ENCODE assay signal across 8 mouse cellular contexts in genomic region chr2:103086432-103086831, GRCm38 (mm10). TPM values are rescaled to one million over a fixed set of nuclear protein-coding genes. Genes with fewer than 3 reads are reported as not detected.
DNase-seq lines count a peak whose midpoint lies in the region; ATAC-seq and TF ChIP-seq lines count a peak whose summit lies in the region.

No protein-coding gene starts in this region.

- no peak overlapping the region for H3K4me2 ChIP-seq in hindbrain, embryonic 11.5 days (replicated peaks; ENCODE audit: low read depth, low read length)
- no peak overlapping the region for H3K4me2 ChIP-seq in hindbrain, embryonic 13.5 days

- H3K27me3 ChIP-seq in hindbrain, embryonic 11.5 days (ENCODE audit: control insufficient read depth, insufficient read depth, low read length), result no peaks in the 10 kb centered on the region
- H3K27me3 ChIP-seq in hindbrain, embryonic 13.5 days, result no peaks in the 10 kb centered on the region
- H3K27me3 ChIP-seq in thymus, adult 2 months (ENCODE audit: control insufficient read depth, insufficient read depth, low read length), result no peaks in the 10 kb centered on the region

- WGBS in hindbrain, embryonic 11.5 days, result 9% methylated on average over 1 of the region's 1 CpGs
- 8% methylated on average over 1 of the region's 1 CpGs for WGBS in hindbrain, embryonic 13.5 days
- WGBS in thymus, adult 2 months, result 17% methylated on average over 1 of the region's 1 CpGs

- no peak overlapping the region for H3K27ac ChIP-seq in hindbrain, embryonic 11.5 days (ENCODE audit: low read depth, low read length)
- H3K27ac ChIP-seq in hindbrain, embryonic 13.5 days, result no peak overlapping the region
- H3K27ac ChIP-seq in thymus, adult 2 months (ENCODE audit: control insufficient read depth, insufficient read depth, low read length), result no peak overlapping the region

- H3K4me1 ChIP-seq in hindbrain, embryonic 11.5 days (replicated peaks; ENCODE audit: control insufficient read depth, insufficient read depth, low read length), result no peaks in the 10 kb centered on the region; the same call in 1 of the 2 replicates
- no peaks in the 10 kb centered on the region for H3K4me1 ChIP-seq in hindbrain, embryonic 13.5 days (replicated peaks)
- no peaks in the 10 kb centered on the region for H3K4me1 ChIP-seq in thymus, adult 2 months (replicated peaks; ENCODE audit: control insufficient read depth, insufficient read depth, low read length)

- H3K9me3 ChIP-seq in hindbrain, embryonic 11.5 days (ENCODE audit: control insufficient read depth, low read length), result no peaks in the 10 kb centered on the region
- H3K9me3 ChIP-seq in hindbrain, embryonic 13.5 days, result no peaks in the 10 kb centered on the region

- peak; percentile 58 for DNase-seq in hindbrain, embryonic 11.5 days (ENCODE audit: low spot score)
- DNase-seq in thymus, adult 2 months, result peak; percentile 14
- no peak for DNase-seq in thymus, adult 18-20 months
- DNase-seq in c-Kit-positive CD71-negative TER-119-negative erythroid progenitor cells, embryonic 14.5 days (ENCODE audit: low read depth), result peak; percentile 41
- DNase-seq in spleen, postnatal 4 days (ENCODE audit: low spot score in 2 of 2), result no peak
- no peak for DNase-seq in urinary bladder, postnatal 25 days (ENCODE audit: low spot score)

- no peak for TF ChIP-seq POLR2A in thymus, adult 2 months (IDR thresholded peaks at IDR 0.05; ENCODE audit: control insufficient read depth, extremely low read depth, insufficient read depth, low read length, poor library complexity)

- ATAC-seq in hindbrain, embryonic 11.5 days (ENCODE audit: low FRiP score), result no peak
- no peak for ATAC-seq in hindbrain, embryonic 13.5 days (ENCODE audit: low FRiP score)
- peak; percentile 63 for ATAC-seq in megakaryocyte, adult 5-6 weeks (ENCODE audit: poor library complexity, severe bottlenecking)

- no peak overlapping the region for H3K9ac ChIP-seq in hindbrain, embryonic 11.5 days (ENCODE audit: low read depth, low read length)
- no peak overlapping the region for H3K9ac ChIP-seq in hindbrain, embryonic 13.5 days

- no peak for TF ChIP-seq CTCF in thymus, adult 2 months (IDR thresholded peaks at IDR 0.05; ENCODE audit: borderline replicate concordance, control insufficient read depth, extremely low read depth, insufficient read depth, low read length, poor library complexity)

- no peaks in the 10 kb centered on the region for H3K36me3 ChIP-seq in hindbrain, embryonic 11.5 days (ENCODE audit: control insufficient read depth, insufficient read depth, low read length)
- H3K36me3 ChIP-seq in hindbrain, embryonic 13.5 days, result peaks cover 24% of the 10 kb centered on the region
- H3K36me3 ChIP-seq in thymus, adult 2 months (ENCODE audit: control insufficient read depth, insufficient read depth, low read length), result no peaks in the 10 kb centered on the region

- H3K4me3 ChIP-seq in hindbrain, embryonic 11.5 days (ENCODE audit: low read depth, low read length), result no peak overlapping the region
- no peak overlapping the region for H3K4me3 ChIP-seq in hindbrain, embryonic 13.5 days
- H3K4me3 ChIP-seq in thymus, adult 2 months (ENCODE audit: control insufficient read depth, insufficient read depth, low read length), result no peak overlapping the region

RNA-seq across cellular contexts. Expression of gene Apip, which starts 13.0 kb away (rescaled TPM):
- polyA plus RNA-seq in hindbrain, embryonic 11.5 days (2014; fragmentation: Nextera tagmentation; extraction: Ambion mirVana), result 62.3 and 64.3 TPM in 2 replicates
- 54.6 and 57.2 TPM in 2 replicates for polyA plus RNA-seq in hindbrain, embryonic 13.5 days (2015; fragmentation: Nextera tagmentation; extraction: Ambion mirVana)
- 11.7 and 11.8 TPM in 2 replicates for polyA plus RNA-seq in thymus, adult 2 months (2012; rRNA removed)
- total RNA-seq in megakaryocyte, adult 5-6 weeks (2015), result 40.9 and 41.2 TPM in 2 replicates
- total RNA-seq in megakaryocyte, adult 5-6 weeks (2017), result 16.2 and 24.6 TPM in 2 replicates

RNA-seq across cellular contexts. Expression of gene Pdhx, which starts 13.1 kb away (rescaled TPM):
- 46.0 and 54.4 TPM in 2 replicates for polyA plus RNA-seq in hindbrain, embryonic 11.5 days (2014; fragmentation: Nextera tagmentation; extraction: Ambion mirVana)
- 61.3 and 62.5 TPM in 2 replicates for polyA plus RNA-seq in hindbrain, embryonic 13.5 days (2015; fragmentation: Nextera tagmentation; extraction: Ambion mirVana)
- polyA plus RNA-seq in thymus, adult 2 months (2012; rRNA removed), result 17.0 and 21.2 TPM in 2 replicates
- 13.5 and 16.8 TPM in 2 replicates for total RNA-seq in megakaryocyte, adult 5-6 weeks (2015)
- 20.6 and 23.9 TPM in 2 replicates for total RNA-seq in megakaryocyte, adult 5-6 weeks (2017)

Comparison
In these comparisons a context has a peak if more than half of its experiments do, and no peak if none do; other contexts are left out.
1. DNase-seq: peak in hindbrain, embryonic 11.5 days (single experiment), thymus, adult 2 months (single experiment) and c-Kit-positive CD71-negative TER-119-negative erythroid progenitor cells, embryonic 14.5 days (single experiment); none in thymus, adult 18-20 months (0 of 2), spleen, postnatal 4 days (0 of 2) and urinary bladder, postnatal 25 days (single experiment).